ENCODE assay signal across 8 mouse cellular contexts in the genomic region with DNA sequence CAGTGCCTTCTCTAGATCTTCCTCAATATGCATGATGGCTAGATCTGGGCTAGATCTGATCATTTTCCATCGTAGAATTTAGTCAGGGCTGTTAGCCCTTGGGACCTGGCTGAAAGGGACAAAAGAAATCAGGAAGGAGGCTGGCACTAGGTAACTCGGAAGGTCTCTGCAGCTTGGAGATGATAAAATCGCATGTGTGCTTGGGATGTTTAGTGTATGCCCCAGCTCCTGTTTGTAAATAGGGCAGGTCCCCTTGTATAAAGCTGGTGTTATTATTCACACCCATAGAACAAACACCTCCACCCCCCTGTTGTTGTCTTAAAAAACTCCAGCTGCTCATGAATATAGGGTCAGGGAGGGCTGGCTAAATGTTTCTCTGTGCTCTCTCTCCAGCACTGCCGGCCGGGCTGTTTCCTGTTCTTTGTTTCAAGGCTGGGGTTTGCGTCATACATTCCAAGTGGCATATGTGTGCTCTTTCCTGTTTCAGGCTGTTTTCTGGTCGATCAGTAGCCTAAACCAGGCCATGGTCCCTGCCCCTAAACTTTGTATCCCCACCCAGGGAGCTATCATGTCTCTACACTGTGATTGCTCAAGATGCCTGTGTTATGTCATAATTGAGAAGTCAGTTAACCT. TPM values are rescaled to one million over a fixed set of nuclear protein-coding genes. Genes with fewer than 3 reads are reported as not detected.
DNase-seq lines count a peak whose midpoint lies in the region; ATAC-seq and TF ChIP-seq lines count a peak whose summit lies in the region.

No protein-coding gene starts in this region.

- peaks cover 68% of the 10 kb centered on the region for H3K4me1 ChIP-seq in heart, embryonic 13.5 days
- H3K4me1 ChIP-seq in kidney, embryonic 15.5 days, result peaks cover 65% of the 10 kb centered on the region
- peaks cover 34% of the 10 kb centered on the region for H3K4me1 ChIP-seq in small intestine, adult 2 months (ENCODE audit: control insufficient read depth, insufficient read depth, insufficient read length, low read length)

- H3K9me3 ChIP-seq in heart, embryonic 13.5 days, result no peaks in the 10 kb centered on the region
- H3K9me3 ChIP-seq in kidney, embryonic 15.5 days (replicated peaks), result no peaks in the 10 kb centered on the region

- peak; percentile 57 for DNase-seq in urinary bladder, postnatal 25 days (ENCODE audit: low spot score)
- no peak for DNase-seq in urinary bladder, postnatal 10 days (ENCODE audit: low spot score)
- peak; percentile 73 for DNase-seq in embryo, embryonic 11.5 days (ENCODE audit: low read depth, low spot score)
- peak; percentile 92 for DNase-seq in lung, postnatal 25 days (ENCODE audit: low spot score)
- no peak for DNase-seq in c-Kit-positive CD71-positive TER-119-positive erythroid progenitor cells, embryonic 14.5 days (ENCODE audit: low spot score)

- peak; percentile 61; the same call in 1 of the 2 replicates for TF ChIP-seq POLR2A in small intestine, adult 2 months (IDR thresholded peaks at IDR 0.05; ENCODE audit: low read depth, low read length)

- peak overlapping the region; percentile 80 for H3K4me3 ChIP-seq in heart, embryonic 13.5 days
- peak overlapping the region; percentile 92 for H3K4me3 ChIP-seq in kidney, embryonic 15.5 days (replicated peaks)
- peak overlapping the region; percentile 43; the same call in 1 of the 2 replicates for H3K4me3 ChIP-seq in small intestine, adult 2 months (ENCODE audit: low read depth, low read length)

- TF ChIP-seq CTCF in small intestine, adult 2 months (IDR thresholded peaks at IDR 0.05; ENCODE audit: extremely low read depth, insufficient read length, insufficient replicate concordance, low read depth, low read length), result no peak

- 1% methylated on average over 7 of the region's 7 CpGs for WGBS in heart, embryonic 13.5 days
- WGBS in kidney, embryonic 15.5 days, result 2% methylated on average over 7 of the region's 7 CpGs
- WGBS in small intestine, adult 2 months, result under 1% methylated on average over 7 of the region's 7 CpGs

- H3K36me3 ChIP-seq in heart, embryonic 13.5 days, result peaks cover 15% of the 10 kb centered on the region
- peaks cover 10% of the 10 kb centered on the region for H3K36me3 ChIP-seq in kidney, embryonic 15.5 days
- peaks cover 9% of the 10 kb centered on the region for H3K36me3 ChIP-seq in small intestine, adult 2 months (ENCODE audit: control insufficient read depth, insufficient read depth, low read length)

- peak overlapping the region; percentile 89 for H3K4me2 ChIP-seq in heart, embryonic 13.5 days
- H3K4me2 ChIP-seq in kidney, embryonic 15.5 days, result peak overlapping the region; percentile 82

- no peaks in the 10 kb centered on the region for H3K27me3 ChIP-seq in heart, embryonic 13.5 days (replicated peaks)
- no peaks in the 10 kb centered on the region for H3K27me3 ChIP-seq in kidney, embryonic 15.5 days
- H3K27me3 ChIP-seq in small intestine, adult 2 months (ENCODE audit: control insufficient read depth, insufficient read depth, low read length), result no peaks in the 10 kb centered on the region

- peak overlapping the region; percentile 97 for H3K27ac ChIP-seq in heart, embryonic 13.5 days (replicated peaks)
- H3K27ac ChIP-seq in kidney, embryonic 15.5 days, result peak overlapping the region; percentile 93
- H3K27ac ChIP-seq in small intestine, adult 2 months (ENCODE audit: insufficient read depth, low read depth, low read length), result peak overlapping the region; percentile 98

- ATAC-seq in heart, embryonic 13.5 days (ENCODE audit: extremely low read depth, insufficient number of reproducible peaks, low FRiP score, low TSS enrichment), result no peak
- ATAC-seq in kidney, embryonic 15.5 days (replicated peaks; ENCODE audit: low FRiP score), result no peak; the same call in 1 of the 2 replicates

- peak overlapping the region; percentile 88 for H3K9ac ChIP-seq in heart, embryonic 13.5 days
- peak overlapping the region; percentile 52 for H3K9ac ChIP-seq in kidney, embryonic 15.5 days

RNA-seq across cellular contexts. Expression of a gene that starts 2.8 kb away (rescaled TPM):
- polyA plus RNA-seq in heart, embryonic 13.5 days (2015; fragmentation: Nextera tagmentation; extraction: Ambion mirVana), result 49.8 TPM in 2 replicates
- polyA plus RNA-seq in kidney, embryonic 15.5 days (2015; fragmentation: Nextera tagmentation; extraction: Ambion mirVana), result 62.2 and 63.6 TPM in 2 replicates
- 52.4 and 170 TPM in 2 replicates for polyA plus RNA-seq in small intestine, adult 2 months (2012; rRNA removed)

Comparison
In these comparisons a context has a peak if more than half of its experiments do, and no peak if none do; other contexts are left out.
1. DNase-seq: peak in urinary bladder, postnatal 25 days (single experiment), embryo, embryonic 11.5 days (single experiment) and lung, postnatal 25 days (single experiment); none in urinary bladder, postnatal 10 days (single experiment) and c-Kit-positive CD71-positive TER-119-positive erythroid progenitor cells, embryonic 14.5 days (single experiment).
2. Peak in every context shown above with its lines, with median percentiles within 50 percentile points of each other: H3K27ac ChIP-seq and H3K4me3 ChIP-seq.